Mouse (Mus musculus) lung, embryonic 16.5 days (tissue): ENCODE data around the gene Arsj. TPM values are rescaled to one million over a fixed set of nuclear protein-coding genes. Genes with fewer than 3 reads are reported as not detected.

Source experiments
- ATAC-seq: fragments of 200-750 bp; cut with Nextera tagmentation; 2 replicates; pipeline ENCODE4 v1.8.0; 2017; ENCODE audit warnings: low read depth, mild to moderate bottlenecking, moderate library complexity
- H3K27ac ChIP-seq: fragments of 300-500 bp; sonication (generic); 2 replicates; pipeline ENCODE4 v1.5.1; 2014; ENCODE audit warnings: mild to moderate bottlenecking, control low read depth, low read length
- H3K27me3 ChIP-seq: fragments of 300-500 bp; sonication (generic); 2 replicates; pipeline ENCODE4 v1.6.1; 2014; ENCODE audit warnings: low read depth, low read length, mixed read lengths; ENCODE audit not compliant: control insufficient read depth, insufficient read depth
- H3K36me3 ChIP-seq: fragments of 300-500 bp; sonication (generic); 2 replicates; pipeline ENCODE4 v1.6.1; 2014; ENCODE audit warnings: low read length; ENCODE audit not compliant: control insufficient read depth, insufficient read depth
- H3K4me1 ChIP-seq: fragments of 300-500 bp; sonication (generic); replicated peaks from 2 replicates; pipeline ENCODE4 v1.6.1; 2014; ENCODE audit warnings: low read length, mixed read lengths; ENCODE audit not compliant: control insufficient read depth, insufficient read depth
- H3K4me2 ChIP-seq: fragments of 300-500 bp; sonication (generic); 2 replicates; pipeline ENCODE4 v1.6.1; 2014; ENCODE audit warnings: low read depth, low read length, control low read depth
- H3K4me3 ChIP-seq: fragments of 300-500 bp; sonication (generic); 2 replicates; pipeline ENCODE4 v1.5.1; 2014; ENCODE audit warnings: mild to moderate bottlenecking, low read length, control low read depth
- H3K9ac ChIP-seq: fragments of 300-500 bp; sonication (generic); 2 replicates; pipeline ENCODE4 v1.6.1; 2014; ENCODE audit warnings: low read length, control low read depth
- H3K9me3 ChIP-seq: fragments of 300-500 bp; sonication (generic); 2 replicates; pipeline ENCODE4 v1.6.1; 2016; ENCODE audit warnings: low read length; ENCODE audit not compliant: control insufficient read depth
- WGBS: fragments of 180-500 bp; shearing (Covaris S2); extraction: QIAGEN DNeasy Blood & Tissue Kit; methylation state at CpG from one replicate; pipeline ENCODE4 v1.1.7; 2014; 5-methylcytosine and 5-hydroxymethylcytosine counted together
- polyA plus RNA-seq: library from polyadenylated mRNA; unstranded; fragments of >200 nt; fragmentation: Nextera tagmentation; extraction: Ambion mirVana; gene quantifications from 2 replicates; pipeline ENCODE4 v1.2.1, GENCODE M21; 2015

The Arsj gene
- polyA plus RNA-seq, 1 experiment from 2014 or later: 1.4 TPM

- Histone ChIP-seq H3K9me3 (no peaks in the 10 kb centered on the region), H3K27ac (no peak overlapping the region), H3K9ac (no peak overlapping the region), H3K27me3 (no peaks in the 10 kb centered on the region), H3K4me2 (no peak overlapping the region), H3K4me3 (no peak overlapping the region), H3K36me3 (no peaks in the 10 kb centered on the region), H3K4me1 (no peaks in the 10 kb centered on the region)
- no peak for ATAC-seq
- 56% methylated on average over 7 of the region's 7 CpGs for WGBS
Measured at GRCm38 (mm10) chr3:126455787-126456482, 92.5 kb downstream of the Arsj start.

GRCm38 (mm10) chr3:126463119-126463815, 99.8 kb downstream of the Arsj start:
- Histone ChIP-seq H3K9ac (no peak overlapping the region), H3K27me3 (no peaks in the 10 kb centered on the region), H3K4me2 (no peak overlapping the region), H3K9me3 (no peaks in the 10 kb centered on the region), H3K4me1 (no peaks in the 10 kb centered on the region), H3K27ac (no peak overlapping the region), H3K4me3 (no peak overlapping the region), H3K36me3 (no peaks in the 10 kb centered on the region)
- ATAC-seq: peak; percentile 86
- 69% methylated on average over 4 of the region's 4 CpGs for WGBS

DNA sequence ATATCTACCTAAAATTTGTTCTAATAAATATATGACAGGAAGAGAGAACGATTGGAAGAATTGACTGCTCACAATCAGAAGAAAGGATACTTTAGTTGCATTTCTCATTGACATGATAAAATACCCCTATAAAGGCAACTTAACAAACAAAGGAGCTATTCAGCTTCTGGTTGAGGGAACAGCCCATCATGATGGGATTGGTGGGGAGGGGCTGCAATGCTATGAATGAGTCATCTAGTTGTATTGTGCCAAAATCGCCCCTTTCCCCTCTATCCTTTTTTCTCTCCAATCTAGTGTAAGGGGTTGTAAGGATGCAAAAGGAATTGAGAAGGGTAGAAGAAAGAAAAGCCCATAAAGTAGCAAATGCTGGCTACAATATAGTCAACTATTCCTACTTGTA, 100.8 kb downstream of the Arsj start:
- Histone ChIP-seq H3K9ac (no peak overlapping the region), H3K4me1 (no peaks in the 10 kb centered on the region), H3K27me3 (no peaks in the 10 kb centered on the region), H3K4me2 (no peak overlapping the region), H3K36me3 (no peaks in the 10 kb centered on the region), H3K4me3 (no peak overlapping the region), H3K9me3 (no peaks in the 10 kb centered on the region), H3K27ac (no peak overlapping the region)
- 86% methylated on average over 2 of the region's 2 CpGs for WGBS
- ATAC-seq: no peak

Other genes starting within 250 kb of the Arsj start
- 34.3 and 35.0 TPM in 2 replicates for gene Camk2d, start 232.6 kb downstream of the Arsj start, polyA plus RNA-seq